Mouse (Mus musculus) left cerebral cortex, adult 18-20 months (tissue): ENCODE measurements around the gene Cyp1a2. TPM values are rescaled to one million over a fixed set of nuclear protein-coding genes. Genes with fewer than 3 reads are reported as not detected.
A peak's percentile ranks its signal among the peaks of the same experiment; 100 is the strongest.
"Not testable (repeated sequence)": the region's sequence is repeated elsewhere in the genome, so short reads cannot be mapped to it uniquely, and the experiment has no call there.

Experiments
- DNase-seq, 2 experiments: peaks; one replicate each; pipeline ENCODE4 v3.0.0; 2021 to 2022; ENCODE audit warnings: low spot score in 2 of 2, mixed read lengths in 1 of 2
- long read RNA-seq, 2 experiments: library from polyadenylated mRNA; stranded (forward); transcript quantifications; one replicate each; pipeline ENCODE4 v2.0.0; 2021
- total RNA-seq, 2 experiments: library from RNA; stranded (reverse); gene quantifications; 2 replicates each; pipeline ENCODE4 v1.2.3; 2021

The Cyp1a2 gene
- total RNA-seq, result not detected
- long read RNA-seq, experiment 1, result 0 reads
- long read RNA-seq, experiment 2, result 0 reads

- no peak for DNase-seq
Measured at GRCm38 (mm10) chr9:57683520-57683919, at the start of gene Cyp1a2. TSS of gene Cyp1a2 (minus strand) at chr9:57683703.

- no peak for DNase-seq
Measured at GRCm38 (mm10) chr9:57728312-57728711, 44.8 kb upstream of the Cyp1a2 start.

GRCm38 (mm10) chr9:57724701-57725100 is 41.2 kb upstream of the Cyp1a2 start:
- no peak for DNase-seq

- no peak for DNase-seq
Measured at GRCm38 (mm10) chr9:57723796-57724195, 40.3 kb upstream of the Cyp1a2 start.

- DNase-seq, result peak; percentile 38 to 52
Measured at GRCm38 (mm10) chr9:57723315-57723715, 39.8 kb upstream of the Cyp1a2 start.

- DNase-seq, result no peak
Measured at GRCm38 (mm10) chr9:57722371-57722770, 38.9 kb upstream of the Cyp1a2 start.

GRCm38 (mm10) chr9:57720736-57721135 is 37.2 kb upstream of the Cyp1a2 start:
- no peak for DNase-seq

GRCm38 (mm10) chr9:57718408-57718807 is 34.9 kb upstream of the Cyp1a2 start:
- DNase-seq, result no peak

- DNase-seq, result no peak
Measured at GRCm38 (mm10) chr9:57712194-57712593, 28.7 kb upstream of the Cyp1a2 start.

- not testable (repeated sequence) for DNase-seq
Measured at GRCm38 (mm10) chr9:57710214-57710613, 26.7 kb upstream of the Cyp1a2 start.

- peak; percentile 45 to 66 for DNase-seq
Measured at GRCm38 (mm10) chr9:57708720-57709274, 25.3 kb upstream of the Cyp1a2 start.

GRCm38 (mm10) chr9:57708068-57708719 is 24.7 kb upstream of the Cyp1a2 start, which contains the start of gene Edc3:
TSS of gene Edc3 (plus strand) at chr9:57708540.
- peak; percentile 88 to 90 for DNase-seq

- DNase-seq, result no peak
Measured at GRCm38 (mm10) chr9:57706496-57706895, 23.0 kb upstream of the Cyp1a2 start.

GRCm38 (mm10) chr9:57698466-57699150 is 15.1 kb upstream of the Cyp1a2 start:
- DNase-seq, result peak; percentile 14 to 24

GRCm38 (mm10) chr9:57697380-57697779 is 13.9 kb upstream of the Cyp1a2 start:
- DNase-seq, result no peak

GRCm38 (mm10) chr9:57696380-57697285 is 13.1 kb upstream of the Cyp1a2 start:
- DNase-seq, result peak; percentile 70 to 73

GRCm38 (mm10) chr9:57694108-57694507 is 10.6 kb upstream of the Cyp1a2 start:
- DNase-seq, result no peak

GRCm38 (mm10) chr9:57688606-57689005 is 5.1 kb upstream of the Cyp1a2 start:
- DNase-seq, result no peak

GRCm38 (mm10) chr9:57688158-57688557 is 4.7 kb upstream of the Cyp1a2 start:
- no peak for DNase-seq

- DNase-seq, result no peak
Measured at GRCm38 (mm10) chr9:57687751-57688150, 4.2 kb upstream of the Cyp1a2 start, which contains the start of gene Cyp1a1. TSS of gene Cyp1a1 (plus strand) at chr9:57687928.

GRCm38 (mm10) chr9:57686011-57686410 is 2.5 kb upstream of the Cyp1a2 start:
- DNase-seq, result no peak
